Mouse (Mus musculus): Measurements from ENCODE around the gene Tmem151b.

The Tmem151b gene

DNA sequence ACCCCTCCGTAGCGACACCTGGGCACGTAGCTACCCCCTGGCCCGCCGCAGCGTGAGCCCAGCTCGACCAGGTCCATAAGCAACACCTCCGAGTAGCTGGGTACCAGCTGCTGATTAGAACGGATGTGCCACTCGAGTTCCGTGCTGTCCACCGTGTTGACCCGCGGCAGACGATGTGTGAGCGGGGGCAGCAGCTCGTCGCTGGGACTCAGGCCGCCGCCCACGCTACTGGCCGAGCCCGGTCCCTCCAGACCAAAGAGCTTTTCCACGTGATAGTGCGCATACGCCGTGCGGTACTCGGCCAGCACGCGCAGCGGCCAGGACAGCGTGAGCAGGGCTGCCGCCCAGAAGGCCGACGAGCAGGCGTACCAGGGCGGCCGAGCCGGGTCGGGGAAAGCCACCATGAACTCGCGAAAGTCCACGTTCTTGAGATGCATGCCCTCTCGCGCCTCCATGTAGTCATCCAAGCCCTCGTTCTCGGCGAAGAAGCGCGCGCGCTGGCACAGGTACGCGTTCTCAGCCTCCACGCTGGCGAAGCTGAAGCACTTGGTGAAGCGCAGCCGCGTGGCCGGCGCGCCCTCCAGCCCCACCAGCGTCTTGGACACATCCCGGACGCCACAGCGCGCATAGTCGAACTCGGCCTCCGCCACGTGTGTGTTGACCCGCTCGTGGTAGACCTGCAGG, 4.1 kb downstream of the Tmem151b start:
- DNase-seq (ENCODE audit: low read depth, low spot score): no peak

GRCm38 (mm10) chr17:45544873-45545277, 4.6 kb downstream of the Tmem151b start:
- DNase-seq (ENCODE audit: low read depth, low spot score): no peak

- DNase-seq (ENCODE audit: low read depth, low spot score): no peak
Measured at GRCm38 (mm10) chr17:45544001-45544872, 5.2 kb downstream of the Tmem151b start.

DNA sequence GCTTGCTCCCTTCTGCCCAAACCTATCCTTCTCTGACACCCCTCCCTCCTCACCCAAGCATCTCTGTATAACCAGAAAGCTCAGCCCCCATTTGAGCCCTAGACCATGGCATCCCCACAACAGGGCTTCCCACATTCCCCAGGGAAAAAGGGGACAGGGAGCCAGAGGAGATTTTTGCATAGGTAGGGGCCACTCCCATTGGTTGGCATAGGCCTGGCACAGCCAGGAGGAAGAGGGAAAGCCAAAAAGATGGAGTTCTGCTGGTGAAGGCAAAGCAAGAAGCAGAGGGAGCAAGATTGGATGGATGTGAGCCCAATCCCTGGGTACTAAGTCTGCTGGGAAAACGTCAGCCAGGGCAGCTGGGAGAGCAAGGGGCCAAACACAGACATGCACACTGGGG, 6.4 kb downstream of the Tmem151b start:
- DNase-seq (ENCODE audit: low read depth, low spot score): no peak

GRCm38 (mm10) chr17:45542705-45543104, 6.8 kb downstream of the Tmem151b start:
- no peak for DNase-seq (ENCODE audit: low read depth, low spot score)

- no peak for DNase-seq (ENCODE audit: low read depth, low spot score)
Measured at GRCm38 (mm10) chr17:45542129-45542528, 7.3 kb downstream of the Tmem151b start.

GRCm38 (mm10) chr17:45539664-45540063, 9.8 kb downstream of the Tmem151b start:
- no peak for DNase-seq (ENCODE audit: low read depth, low spot score)

DNA sequence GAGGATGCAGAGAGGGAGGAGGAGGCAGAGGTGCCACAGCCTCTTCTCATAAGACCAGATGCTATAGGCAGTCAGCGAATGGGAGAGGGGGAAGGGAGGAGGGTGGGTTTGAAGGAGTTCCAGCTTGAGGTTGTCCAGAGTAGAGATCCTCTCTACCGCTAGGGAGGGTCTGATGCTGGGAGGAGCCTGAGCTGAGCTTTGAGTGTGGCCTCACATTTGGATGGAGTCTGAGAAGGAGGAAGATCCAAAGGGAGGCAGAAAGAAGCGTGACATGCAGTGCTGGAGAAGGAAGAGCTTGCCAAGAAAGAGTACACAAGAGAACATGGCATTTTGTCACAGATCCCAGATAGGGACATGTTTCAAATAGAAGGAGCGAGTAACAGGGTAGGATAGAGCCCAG, 11.1 kb downstream of the Tmem151b start:
- DNase-seq (ENCODE audit: low read depth, low spot score): no peak

GRCm38 (mm10) chr17:45536264-45536663, 13.2 kb downstream of the Tmem151b start:
- DNase-seq (ENCODE audit: low read depth, low spot score): no peak

GRCm38 (mm10) chr17:45532896-45533295, 16.6 kb downstream of the Tmem151b start:
- no peak for DNase-seq (ENCODE audit: low read depth, low spot score)

GRCm38 (mm10) chr17:45530346-45530782, 19.1 kb downstream of the Tmem151b start:
- no peak for DNase-seq (ENCODE audit: low read depth, low spot score)

- no peak for DNase-seq (ENCODE audit: low read depth, low spot score)
Measured at GRCm38 (mm10) chr17:45526571-45526970, 22.9 kb downstream of the Tmem151b start.

- no peak for DNase-seq (ENCODE audit: low read depth, low spot score)
Measured at GRCm38 (mm10) chr17:45524961-45525360, 24.5 kb downstream of the Tmem151b start.

- DNase-seq (ENCODE audit: low read depth, low spot score): peak; percentile 50
Measured at GRCm38 (mm10) chr17:45523263-45523662, 26.2 kb downstream of the Tmem151b start, which contains the start of gene Tcte1. Gene Tcte1, plus strand, starts transcription at chr17:45523434.

- no peak for DNase-seq (ENCODE audit: low read depth, low spot score)
Measured at GRCm38 (mm10) chr17:45520136-45520535, 29.3 kb downstream of the Tmem151b start.

DNA sequence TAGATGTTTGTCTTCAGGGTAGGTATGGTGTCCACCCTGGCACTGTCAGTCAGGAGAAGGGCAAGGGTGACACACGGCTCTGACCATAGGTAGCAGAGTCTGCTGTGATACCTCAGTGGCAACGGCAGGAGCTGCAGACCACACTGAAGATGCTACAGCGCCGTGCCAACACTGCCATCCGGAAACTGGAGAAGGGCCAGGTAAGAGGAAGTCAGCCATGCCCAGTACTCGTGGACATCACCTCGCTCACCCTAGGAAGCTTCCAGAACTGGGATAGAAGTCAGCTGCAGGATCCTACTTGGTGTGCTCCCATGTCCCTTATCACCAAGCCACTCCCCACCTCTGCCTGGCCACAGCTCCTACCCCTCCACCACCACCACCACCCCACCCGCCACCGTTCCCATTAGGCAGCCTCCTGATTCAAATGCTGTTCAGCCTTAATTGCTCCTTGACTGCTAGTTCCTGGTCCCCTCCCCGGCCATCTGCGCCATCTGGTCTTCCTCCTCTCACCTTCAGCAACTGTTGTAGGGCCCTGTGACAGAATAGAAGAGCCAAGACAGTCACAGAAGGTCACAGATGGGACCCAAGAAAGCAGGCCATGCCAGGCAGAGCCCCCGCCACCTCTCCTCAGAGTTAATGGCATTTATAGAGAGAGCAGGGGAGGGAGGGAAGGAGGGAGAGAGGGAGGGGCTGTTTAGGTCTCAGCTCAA, 30.6 kb downstream of the Tmem151b start:
- DNase-seq (ENCODE audit: low read depth, low spot score): no peak

- no peak for DNase-seq (ENCODE audit: low read depth, low spot score)
Measured at GRCm38 (mm10) chr17:45517549-45518215, 31.8 kb downstream of the Tmem151b start.

DNA sequence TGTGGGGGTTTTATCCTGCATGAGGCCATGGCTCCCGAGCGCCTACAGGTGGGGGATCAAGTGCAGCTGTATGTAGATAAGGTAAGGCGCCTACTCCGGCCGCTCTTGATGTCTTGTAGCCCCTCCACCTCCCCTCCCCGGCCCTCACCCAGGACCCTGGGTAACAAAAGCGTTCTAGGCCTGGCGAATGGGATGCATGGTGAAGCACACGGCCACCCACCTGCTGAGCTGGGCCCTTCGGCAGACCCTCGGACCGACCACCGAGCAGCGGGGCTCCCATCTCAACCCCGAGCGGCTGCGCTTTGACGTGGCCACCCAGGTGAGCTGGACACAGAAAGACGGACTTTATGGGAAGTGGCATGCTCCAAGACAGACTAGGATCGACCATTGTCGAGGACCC, 32.3 kb downstream of the Tmem151b start:
- no peak for DNase-seq (ENCODE audit: low read depth, low spot score)

- peak; percentile 53 for DNase-seq (ENCODE audit: low read depth, low spot score)
Measured at GRCm38 (mm10) chr17:45516488-45516887, 33.0 kb downstream of the Tmem151b start.

- DNase-seq (ENCODE audit: low read depth, low spot score): no peak
Measured at GRCm38 (mm10) chr17:45515806-45516205, 33.7 kb downstream of the Tmem151b start.

DNA sequence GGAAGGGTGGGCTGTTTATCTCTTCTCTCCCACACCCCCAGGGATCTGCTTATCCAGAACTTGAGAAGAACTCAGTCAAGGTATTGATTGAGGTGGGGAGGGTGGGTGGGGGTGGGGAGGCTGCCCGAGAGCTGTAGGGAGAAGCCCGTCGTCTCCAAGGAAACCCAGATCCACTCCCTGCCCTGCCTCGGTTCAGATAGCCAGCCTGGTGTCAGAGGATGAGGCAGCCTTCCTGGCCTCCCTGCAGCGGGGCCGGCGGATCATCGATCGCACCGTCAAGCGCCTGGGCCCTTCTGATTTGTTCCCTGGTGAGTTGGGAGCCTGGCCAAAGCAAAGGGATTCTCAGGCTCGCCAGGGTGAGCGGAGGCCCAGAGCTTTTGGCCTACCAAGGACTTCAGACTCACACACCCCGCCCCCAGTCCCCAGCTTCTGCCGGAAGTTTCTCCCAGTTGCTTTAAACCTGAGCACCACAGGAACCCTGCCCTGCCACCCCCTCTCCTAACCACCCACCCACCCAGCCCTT, 34.2 kb downstream of the Tmem151b start:
- DNase-seq (ENCODE audit: low read depth, low spot score): no peak
